Mouse (Mus musculus) forebrain, embryonic 11.5 days (tissue): ENCODE data around the gene Pyroxd2. TPM values are rescaled to one million over a fixed set of nuclear protein-coding genes. Genes with fewer than 3 reads are reported as not detected.
"Not testable (repeated sequence)": the region's sequence is repeated elsewhere in the genome, so short reads cannot be mapped to it uniquely, and the experiment has no call there.

Experiments
- ATAC-seq: fragments of 200-750 bp; cut with Nextera tagmentation; replicated peaks from 2 replicates; pipeline ENCODE4 v1.8.0; 2017; ENCODE audit warnings: moderate TSS enrichment; ENCODE audit not compliant: low FRiP score
- DNase-seq: peaks from one replicate; pipeline ENCODE4 v3.0.0-alpha.2; 2017; ENCODE audit warnings: low spot score
- H3K27ac ChIP-seq: fragments of 300-500 bp; sonication (generic); 2 replicates; pipeline ENCODE4 v1.5.1; 2014; ENCODE audit warnings: low read depth, low read length
- H3K27me3 ChIP-seq: fragments of 300-500 bp; sonication (generic); 2 replicates; pipeline ENCODE4 v1.6.1; 2014; ENCODE audit warnings: mild to moderate bottlenecking, low read length, mixed read lengths; ENCODE audit not compliant: control insufficient read depth, insufficient read depth
- H3K36me3 ChIP-seq: fragments of 300-500 bp; sonication (generic); 2 replicates; pipeline ENCODE4 v1.6.1; 2014; ENCODE audit warnings: mild to moderate bottlenecking, low read length, moderate library complexity, mixed read lengths; ENCODE audit not compliant: control insufficient read depth, insufficient read depth
- H3K4me1 ChIP-seq: fragments of 300-500 bp; sonication (generic); replicated peaks from 2 replicates; pipeline ENCODE4 v1.6.1; 2014; ENCODE audit warnings: low read length, mixed read lengths; ENCODE audit not compliant: control insufficient read depth, insufficient read depth
- H3K4me2 ChIP-seq: fragments of 300-500 bp; sonication (generic); 2 replicates; pipeline ENCODE4 v1.6.1; 2014; ENCODE audit warnings: low read depth, mild to moderate bottlenecking, low read length, moderate library complexity, mixed read lengths; ENCODE audit not compliant: severe bottlenecking
- H3K4me3 ChIP-seq: fragments of 300-500 bp; sonication (generic); 2 replicates; pipeline ENCODE4 v1.5.1; 2014; ENCODE audit warnings: low read depth, low read length
- H3K9ac ChIP-seq: fragments of 300-500 bp; sonication (generic); 2 replicates; pipeline ENCODE4 v1.6.1; 2014; ENCODE audit warnings: low read length
- H3K9me3 ChIP-seq: fragments of 300-500 bp; sonication (generic); 2 replicates; pipeline ENCODE4 v1.6.1; 2016; ENCODE audit warnings: low read length, mixed read lengths; ENCODE audit not compliant: control insufficient read depth
- WGBS: fragments of 180-500 bp; shearing (Covaris S2); extraction: QIAGEN DNeasy Blood & Tissue Kit; methylation state at CpG from one replicate; pipeline ENCODE4 v1.1.7; 2014; 5-methylcytosine and 5-hydroxymethylcytosine counted together
- polyA plus RNA-seq: library from polyadenylated mRNA; unstranded; fragments of >200 nt; fragmentation: Nextera tagmentation; extraction: Ambion mirVana; gene quantifications from 2 replicates; pipeline ENCODE4 v1.2.1, GENCODE M21; 2014

Pyroxd2 gene
- polyA plus RNA-seq, 1 experiment from 2014 or later: 0.53 TPM

DNA sequence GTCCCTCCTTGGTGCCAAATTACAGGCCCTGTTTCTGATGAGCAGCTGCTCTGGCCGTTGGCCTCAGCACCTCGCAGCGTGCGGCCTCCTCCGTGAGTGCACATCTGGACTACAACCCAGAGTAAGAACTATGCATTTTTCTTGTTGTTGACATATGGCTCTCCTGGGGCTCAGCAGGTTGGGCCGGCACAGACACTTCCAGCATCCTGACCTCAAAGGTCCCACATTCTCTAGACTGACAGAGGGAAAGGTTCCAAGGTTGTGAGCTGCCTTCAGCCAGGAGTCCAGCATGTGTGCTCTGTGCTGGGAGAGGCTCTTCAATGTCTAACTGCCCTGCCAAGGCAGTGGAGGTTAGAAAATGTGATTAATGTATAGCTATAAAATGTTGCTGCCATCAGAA is 55.2 kb downstream of the Pyroxd2 start:
- 78% methylated on average over 6 of the region's 6 CpGs for WGBS
- H3K36me3 ChIP-seq: no peaks in the 10 kb centered on the region
- no peaks in the 10 kb centered on the region for H3K27me3 ChIP-seq
- no peak overlapping the region for H3K4me2 ChIP-seq
- no peak overlapping the region for H3K4me3 ChIP-seq
- H3K9me3 ChIP-seq: no peaks in the 10 kb centered on the region
- DNase-seq: no peak
- no peak for ATAC-seq
- no peaks in the 10 kb centered on the region for H3K4me1 ChIP-seq
- no peak overlapping the region for H3K27ac ChIP-seq
- H3K9ac ChIP-seq: no peak overlapping the region

DNA sequence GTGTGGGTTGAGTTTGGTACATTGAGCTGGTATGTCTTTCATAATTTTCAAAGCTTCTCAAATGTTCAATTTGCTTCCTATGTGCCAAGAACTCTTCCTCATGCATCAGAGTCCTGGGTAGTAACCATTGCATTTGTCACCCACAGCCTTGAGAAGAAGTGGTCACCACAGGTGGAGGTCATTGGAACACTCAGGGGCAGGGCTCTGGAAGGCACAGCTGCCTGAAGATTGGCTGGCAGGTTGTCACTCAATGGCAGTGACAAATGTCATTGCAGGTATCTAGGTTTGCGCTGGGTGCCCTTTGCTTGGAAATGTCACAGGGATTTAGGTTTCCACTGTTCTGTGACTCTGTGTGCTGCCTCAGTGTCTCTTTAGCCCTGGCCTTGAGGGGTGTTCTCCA is 62.3 kb downstream of the Pyroxd2 start:
- Histone ChIP-seq H3K27ac (no peak overlapping the region), H3K4me2 (no peak overlapping the region), H3K4me1 (no peaks in the 10 kb centered on the region), H3K36me3 (no peaks in the 10 kb centered on the region), H3K27me3 (no peaks in the 10 kb centered on the region), H3K9ac (no peak overlapping the region), H3K4me3 (no peak overlapping the region), H3K9me3 (no peaks in the 10 kb centered on the region)
- DNase-seq: no peak
- 90% methylated on average over 1 of the region's 1 CpGs for WGBS
- no peak for ATAC-seq

DNA sequence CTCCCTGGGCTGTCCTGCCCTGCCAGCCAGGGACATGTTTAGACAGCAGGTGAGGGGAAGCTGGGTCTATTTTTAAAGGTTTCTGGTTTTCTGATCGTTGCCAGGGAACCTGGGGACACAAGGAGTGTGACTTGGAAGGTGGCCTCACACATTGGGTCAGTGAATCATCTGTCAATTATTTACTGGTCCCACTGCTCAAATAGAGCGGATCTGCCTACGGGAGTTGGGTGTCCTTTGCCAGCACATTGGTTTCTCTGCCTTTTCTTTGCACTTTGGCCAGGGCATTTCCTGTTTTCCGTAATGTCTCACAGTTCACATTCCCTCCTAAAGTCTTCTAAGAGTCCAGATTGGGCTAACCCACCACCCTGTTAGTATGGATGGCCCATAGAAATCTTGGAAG is 62.8 kb downstream of the Pyroxd2 start:
- Histone ChIP-seq H3K4me1 (no peaks in the 10 kb centered on the region), H3K4me3 (no peak overlapping the region), H3K36me3 (no peaks in the 10 kb centered on the region), H3K9me3 (no peaks in the 10 kb centered on the region), H3K9ac (no peak overlapping the region), H3K4me2 (no peak overlapping the region), H3K27me3 (no peaks in the 10 kb centered on the region), H3K27ac (no peak overlapping the region)
- DNase-seq: no peak
- ATAC-seq: no peak
- 85% methylated on average over 4 of the region's 4 CpGs for WGBS

DNA sequence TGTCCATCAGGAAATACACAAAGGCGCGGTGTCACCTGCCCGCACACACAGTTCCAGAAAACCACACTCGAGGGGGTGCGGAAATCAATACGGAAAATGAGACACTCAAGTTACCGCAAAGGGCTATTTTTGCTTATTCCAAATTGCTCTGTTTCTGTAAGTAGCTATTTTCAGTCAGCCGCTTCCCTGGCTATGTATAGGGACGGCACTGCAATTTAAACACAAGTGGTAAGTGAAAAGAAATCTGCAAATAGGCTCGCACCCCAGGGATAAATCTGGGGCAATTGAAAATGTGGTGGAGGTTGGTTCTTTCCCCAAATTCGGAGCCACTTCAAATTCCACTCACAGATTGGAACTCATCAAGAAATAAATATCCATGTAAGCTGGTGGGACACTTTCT is 63.3 kb downstream of the Pyroxd2 start:
- ATAC-seq (no peak), DNase-seq (no peak)
- Histone ChIP-seq H3K27me3 (no peaks in the 10 kb centered on the region), H3K9me3 (no peaks in the 10 kb centered on the region), H3K27ac (no peak overlapping the region), H3K9ac (no peak overlapping the region), H3K4me3 (no peak overlapping the region), H3K4me1 (no peaks in the 10 kb centered on the region), H3K36me3 (no peaks in the 10 kb centered on the region), H3K4me2 (no peak overlapping the region)
- 86% methylated on average over 11 of the region's 11 CpGs for WGBS

DNA sequence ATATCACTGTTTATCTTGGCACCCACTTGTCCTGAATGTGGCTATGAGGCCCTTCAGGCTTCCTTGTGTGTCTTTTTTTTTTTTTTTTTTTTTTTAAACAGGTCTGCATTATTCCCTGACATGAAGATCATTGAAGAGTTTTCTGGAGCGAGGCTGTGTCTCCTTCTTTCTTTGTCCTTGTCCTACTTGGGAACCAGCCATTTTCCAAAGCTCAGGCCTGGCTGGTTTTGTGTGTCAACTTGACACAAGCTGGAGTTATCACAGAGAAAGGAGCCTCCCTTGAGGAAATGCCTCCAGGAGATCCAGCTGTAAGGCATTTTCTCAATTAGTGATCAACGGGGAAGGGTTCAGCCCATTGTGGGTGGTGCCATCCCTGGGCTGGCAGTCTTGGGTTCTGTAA is 69.8 kb downstream of the Pyroxd2 start:
- H3K36me3 ChIP-seq, H3K4me2 ChIP-seq, H3K27ac ChIP-seq, H3K4me3 ChIP-seq, DNase-seq, H3K4me1 ChIP-seq, H3K27me3 ChIP-seq, ATAC-seq, H3K9me3 ChIP-seq, H3K9ac ChIP-seq: not testable (repeated sequence)
- 74% methylated on average over 2 of the region's 2 CpGs for WGBS

DNA sequence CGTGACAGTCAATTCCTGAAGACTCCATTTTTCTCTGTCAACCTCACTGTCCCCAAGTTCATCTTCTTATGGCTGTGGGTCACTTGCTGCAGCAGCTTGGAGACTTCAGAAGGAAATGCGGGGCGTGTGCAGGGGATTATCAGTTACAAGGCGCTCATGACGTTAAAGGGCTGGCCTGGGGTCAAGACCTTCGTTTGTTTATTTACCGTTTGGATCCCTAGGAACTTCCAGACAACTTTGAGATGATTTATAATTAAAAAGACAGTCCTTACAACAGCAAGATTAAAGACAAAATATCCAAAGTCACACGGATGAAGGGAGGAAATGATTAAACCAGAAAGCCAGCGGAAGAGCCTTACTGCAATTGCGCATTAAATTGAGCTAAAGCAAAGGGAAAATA is 74.4 kb downstream of the Pyroxd2 start:
- Histone ChIP-seq H3K4me1 (peaks cover 8% of the 10 kb centered on the region; the same call in 1 of the 2 replicates), H3K4me2 (no peak overlapping the region), H3K27me3 (no peaks in the 10 kb centered on the region), H3K36me3 (no peaks in the 10 kb centered on the region), H3K9me3 (no peaks in the 10 kb centered on the region), H3K9ac (no peak overlapping the region), H3K4me3 (no peak overlapping the region), H3K27ac (no peak overlapping the region)
- DNase-seq: no peak
- WGBS: 76% methylated on average over 10 of the region's 10 CpGs
- no peak for ATAC-seq

DNA sequence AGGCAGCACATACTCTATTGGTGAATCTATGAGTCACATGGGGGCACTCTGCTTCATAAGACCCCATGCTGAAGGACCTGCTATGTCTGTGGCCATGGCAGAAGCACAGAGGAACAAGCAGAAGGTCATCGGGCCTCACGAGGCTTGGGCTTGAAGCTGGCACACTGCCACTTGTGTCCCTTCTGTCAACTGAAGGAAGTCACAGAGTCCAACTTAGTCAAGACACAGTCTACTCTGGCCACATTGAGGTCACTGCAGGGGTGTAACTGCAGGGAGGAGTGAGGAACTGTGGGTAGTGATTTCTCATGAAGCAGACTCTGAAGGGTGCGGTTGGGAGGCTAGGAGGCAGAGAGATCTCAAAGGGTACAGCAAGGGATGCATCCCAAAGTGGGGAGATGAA is 75.1 kb downstream of the Pyroxd2 start:
- Histone ChIP-seq H3K27ac (no peak overlapping the region), H3K4me1 (peaks cover 8% of the 10 kb centered on the region; the same call in 1 of the 2 replicates), H3K9ac (no peak overlapping the region), H3K36me3 (no peaks in the 10 kb centered on the region), H3K9me3 (no peaks in the 10 kb centered on the region), H3K27me3 (no peaks in the 10 kb centered on the region), H3K4me3 (no peak overlapping the region), H3K4me2 (no peak overlapping the region)
- 95% methylated on average over 3 of the region's 3 CpGs for WGBS
- DNase-seq (no peak), ATAC-seq (no peak)

DNA sequence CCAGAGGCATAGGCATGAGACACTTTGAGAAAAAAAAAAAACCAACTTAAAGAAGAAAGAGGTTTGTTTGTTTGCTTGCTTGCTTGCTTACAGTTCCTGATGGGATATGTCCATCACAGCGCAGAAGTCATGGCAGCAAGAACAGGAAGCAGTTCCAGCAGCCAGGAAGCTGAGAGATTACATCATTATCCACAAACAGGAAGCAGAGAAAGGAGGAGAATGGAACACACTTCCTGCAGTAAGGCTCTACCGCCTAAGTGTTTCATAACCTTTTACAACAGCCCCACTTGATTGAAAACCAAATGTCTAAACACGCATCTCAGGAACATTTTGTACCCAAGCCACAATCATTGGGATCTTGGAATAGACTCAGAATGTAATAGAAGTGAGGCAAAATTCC is 75.6 kb downstream of the Pyroxd2 start:
- Histone ChIP-seq H3K4me2 (no peak overlapping the region), H3K4me3 (no peak overlapping the region), H3K36me3 (no peaks in the 10 kb centered on the region), H3K27me3 (peaks cover 3% of the 10 kb centered on the region; the same call in 1 of the 2 replicates), H3K4me1 (peaks cover 9% of the 10 kb centered on the region; the same call in 1 of the 2 replicates), H3K9ac (no peak overlapping the region), H3K9me3 (no peaks in the 10 kb centered on the region), H3K27ac (no peak overlapping the region)
- DNase-seq (no peak), ATAC-seq (no peak)
- WGBS: 95% methylated on average over 3 of the region's 3 CpGs
